Comparison of ENCODE assay signal across 9 mouse cellular contexts in the genomic region with DNA sequence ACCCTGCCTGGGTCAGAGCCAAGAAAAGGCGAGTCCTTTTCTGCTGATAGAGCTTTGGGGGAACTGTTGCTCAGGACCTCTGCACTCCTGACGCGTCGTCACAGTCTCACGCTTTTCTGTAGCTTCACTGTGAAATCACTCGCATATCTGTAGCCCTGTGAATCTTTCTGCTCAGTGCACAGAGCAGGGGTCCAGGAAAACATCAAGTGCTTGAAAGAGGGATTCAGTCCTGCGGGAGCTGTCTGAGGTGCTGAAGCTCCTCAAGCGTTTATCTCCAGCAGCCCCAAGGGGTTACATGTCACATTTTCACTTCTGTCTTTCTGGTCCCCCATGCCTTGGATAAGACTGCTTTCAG. TPM values are rescaled to one million over a fixed set of nuclear protein-coding genes. Genes with fewer than 3 reads are reported as not detected.
DNase-seq lines count a peak whose midpoint lies in the region; ATAC-seq and TF ChIP-seq lines count a peak whose summit lies in the region.
"Had no signal": no experiment of that assay in that cellular context is flagged by ENCODE, and none has a peak within 500 bp of the region (broad histone marks: within the 10 kb centered on the region; RNA-seq: fewer than 3 reads in every experiment).

No protein-coding gene starts in this region.

- no peak overlapping the region for H3K27ac ChIP-seq in intestine, embryonic 14.5 days (ENCODE audit: low read depth)
- no peak overlapping the region for H3K27ac ChIP-seq in intestine, postnatal 0 days (ENCODE audit: low read depth, low read length)
- H3K27ac ChIP-seq in forebrain, embryonic 15.5 days (replicated peaks) = no peak overlapping the region
- H3K27ac ChIP-seq in limb, embryonic 12.5 days = no peak overlapping the region
- H3K27ac ChIP-seq in stomach, embryonic 15.5 days = no peak overlapping the region

- no peaks in the 10 kb centered on the region for H3K27me3 ChIP-seq in intestine, embryonic 14.5 days (replicated peaks; ENCODE audit: control insufficient read depth, insufficient read depth, low read length)
- no peaks in the 10 kb centered on the region for H3K27me3 ChIP-seq in intestine, postnatal 0 days (replicated peaks; ENCODE audit: control insufficient read depth, insufficient read depth, low read length)
- no peaks in the 10 kb centered on the region for H3K27me3 ChIP-seq in forebrain, embryonic 15.5 days
- H3K27me3 ChIP-seq in limb, embryonic 12.5 days = no peaks in the 10 kb centered on the region
- no peaks in the 10 kb centered on the region for H3K27me3 ChIP-seq in stomach, embryonic 15.5 days (replicated peaks)

- no peak for TF ChIP-seq CTCF in intestine, postnatal 0 days (IDR thresholded peaks at IDR 0.05; ENCODE audit: low read depth)

- peak overlapping the region; percentile 26 for H3K4me2 ChIP-seq in intestine, embryonic 14.5 days (ENCODE audit: low read length)
- H3K4me2 ChIP-seq in intestine, postnatal 0 days (replicated peaks; ENCODE audit: low read depth) = no peak overlapping the region
- peak overlapping the region; percentile 68 for H3K4me2 ChIP-seq in forebrain, embryonic 15.5 days (replicated peaks)
- H3K4me2 ChIP-seq in limb, embryonic 12.5 days = peak overlapping the region; percentile 53
- peak overlapping the region; percentile 28 for H3K4me2 ChIP-seq in stomach, embryonic 15.5 days

- DNase-seq in intestine, embryonic 14.5 days (ENCODE audit: low spot score) = peak; percentile 78
- peak; percentile 83 for DNase-seq in R1 (ENCODE audit: low read depth, low spot score)
- no peak for DNase-seq in spleen, postnatal 10 days (ENCODE audit: low spot score in 2 of 2)
- DNase-seq in layer of hippocampus, adult 11-12 months (ENCODE audit: low spot score) = no peak

- 0% methylated on average over 8 of the region's 8 CpGs for WGBS in intestine, embryonic 14.5 days
- WGBS in intestine, postnatal 0 days = 2% methylated on average over 8 of the region's 8 CpGs
- under 1% methylated on average over 8 of the region's 8 CpGs for WGBS in forebrain, embryonic 15.5 days
- 2% methylated on average over 8 of the region's 8 CpGs for WGBS in limb, embryonic 12.5 days
- WGBS in stomach, embryonic 15.5 days = 2% methylated on average over 8 of the region's 8 CpGs

- no peaks in the 10 kb centered on the region for H3K36me3 ChIP-seq in intestine, embryonic 14.5 days (ENCODE audit: control insufficient read depth, insufficient read depth, low read length)
- H3K36me3 ChIP-seq in intestine, postnatal 0 days (ENCODE audit: control insufficient read depth, insufficient read depth) = no peaks in the 10 kb centered on the region
- no peaks in the 10 kb centered on the region for H3K36me3 ChIP-seq in forebrain, embryonic 15.5 days
- H3K36me3 ChIP-seq in limb, embryonic 12.5 days = no peaks in the 10 kb centered on the region
- H3K36me3 ChIP-seq in stomach, embryonic 15.5 days = no peaks in the 10 kb centered on the region

- H3K9ac ChIP-seq in intestine, embryonic 14.5 days (ENCODE audit: low read length) = no peak overlapping the region
- no peak overlapping the region for H3K9ac ChIP-seq in intestine, postnatal 0 days (ENCODE audit: low read depth, low read length)
- H3K9ac ChIP-seq in forebrain, embryonic 15.5 days (replicated peaks) = peak overlapping the region; percentile 22; the same call in 1 of the 2 replicates
- no peak overlapping the region for H3K9ac ChIP-seq in limb, embryonic 12.5 days (replicated peaks)
- no peak overlapping the region for H3K9ac ChIP-seq in stomach, embryonic 15.5 days

- ATAC-seq in intestine, embryonic 14.5 days (replicated peaks; ENCODE audit: low FRiP score, low TSS enrichment, low read depth) = peak; percentile 40; the same call in 1 of the 2 replicates
- ATAC-seq in intestine, postnatal 0 days = no peak
- peak; percentile 90 for ATAC-seq in forebrain, embryonic 15.5 days (replicated peaks)
- ATAC-seq in limb, embryonic 12.5 days (ENCODE audit: insufficient number of reproducible peaks, insufficient read depth, low FRiP score, low TSS enrichment, low read depth) = peak; percentile 76; the same call in 1 of the 2 replicates
- peak; percentile 53; the same call in 1 of the 2 replicates for ATAC-seq in stomach, embryonic 15.5 days (ENCODE audit: insufficient read depth, low FRiP score, low read depth)

- H3K4me1 ChIP-seq in intestine, embryonic 14.5 days (replicated peaks; ENCODE audit: control insufficient read depth, insufficient read depth, low read length) = no peaks in the 10 kb centered on the region
- no peaks in the 10 kb centered on the region for H3K4me1 ChIP-seq in intestine, postnatal 0 days (replicated peaks; ENCODE audit: control insufficient read depth, insufficient read depth, low read length)
- H3K4me1 ChIP-seq in forebrain, embryonic 15.5 days = peaks cover 12% of the 10 kb centered on the region
- H3K4me1 ChIP-seq in limb, embryonic 12.5 days (replicated peaks) = peaks cover 6% of the 10 kb centered on the region
- H3K4me1 ChIP-seq in stomach, embryonic 15.5 days = no peaks in the 10 kb centered on the region

- no peak overlapping the region for H3K4me3 ChIP-seq in intestine, embryonic 14.5 days (ENCODE audit: low read depth, low read length)
- H3K4me3 ChIP-seq in intestine, postnatal 0 days (ENCODE audit: low read depth, low read length) = no peak overlapping the region
- peak overlapping the region; percentile 42 for H3K4me3 ChIP-seq in forebrain, embryonic 15.5 days
- H3K4me3 ChIP-seq in limb, embryonic 12.5 days (replicated peaks) = peak overlapping the region; percentile 21; the same call in 1 of the 2 replicates
- H3K4me3 ChIP-seq in stomach, embryonic 15.5 days (replicated peaks) = no peak overlapping the region

- H3K9me3 ChIP-seq in intestine, embryonic 14.5 days (ENCODE audit: control insufficient read depth, low read length) = no peaks in the 10 kb centered on the region
- no peaks in the 10 kb centered on the region for H3K9me3 ChIP-seq in intestine, postnatal 0 days (ENCODE audit: control insufficient read depth)
- H3K9me3 ChIP-seq in forebrain, embryonic 15.5 days = no peaks in the 10 kb centered on the region
- H3K9me3 ChIP-seq in limb, embryonic 12.5 days = no peaks in the 10 kb centered on the region
- H3K9me3 ChIP-seq in stomach, embryonic 15.5 days = no peaks in the 10 kb centered on the region

RNA-seq across cellular contexts. Expression of gene Glra3, which starts 0.2 kb away (rescaled TPM):
- polyA plus RNA-seq in intestine, embryonic 14.5 days (2014; fragmentation: Nextera tagmentation; extraction: Ambion mirVana) = 0.03 TPM in 1 of 2 replicates, not detected in the other
- polyA plus RNA-seq in intestine, postnatal 0 days (2015; fragmentation: Nextera tagmentation; extraction: Ambion mirVana) = not detected in 2 replicates
- polyA plus RNA-seq in forebrain, embryonic 15.5 days (2015; fragmentation: Nextera tagmentation; extraction: Ambion mirVana) = 0.38 and 0.56 TPM in 2 replicates
- 0.04 and 0.05 TPM in 2 replicates for polyA plus RNA-seq in limb, embryonic 12.5 days (2016; fragmentation: Nextera tagmentation; extraction: Ambion mirVana)
- polyA plus RNA-seq in stomach, embryonic 15.5 days (2015; fragmentation: Nextera tagmentation; extraction: Ambion mirVana) = not detected in 2 replicates
- polyA plus RNA-seq: liver, adult 2 months had no signal

RNA-seq across cellular contexts. Expression of gene Adam29, which starts 33.8 kb away (rescaled TPM):
- polyA plus RNA-seq in intestine, embryonic 14.5 days (2014; fragmentation: Nextera tagmentation; extraction: Ambion mirVana) = not detected in 2 replicates
- not detected in 2 replicates for polyA plus RNA-seq in intestine, postnatal 0 days (2015; fragmentation: Nextera tagmentation; extraction: Ambion mirVana)
- not detected in 2 replicates for polyA plus RNA-seq in forebrain, embryonic 15.5 days (2015; fragmentation: Nextera tagmentation; extraction: Ambion mirVana)
- not detected in 2 replicates for polyA plus RNA-seq in limb, embryonic 12.5 days (2016; fragmentation: Nextera tagmentation; extraction: Ambion mirVana)
- polyA plus RNA-seq in stomach, embryonic 15.5 days (2015; fragmentation: Nextera tagmentation; extraction: Ambion mirVana) = not detected in 2 replicates
- polyA plus RNA-seq: liver, adult 2 months had no signal

Comparison
In these comparisons a context has a peak if more than half of its experiments do, and no peak if none do; other contexts are left out.
1. DNase-seq: peak in intestine, embryonic 14.5 days (single experiment) and R1 (single experiment); none in spleen, postnatal 10 days (0 of 2) and layer of hippocampus, adult 11-12 months (single experiment).
2. H3K4me3 ChIP-seq: peak in forebrain, embryonic 15.5 days (single experiment) and limb, embryonic 12.5 days (single experiment); none in intestine, embryonic 14.5 days (single experiment), intestine, postnatal 0 days (single experiment) and stomach, embryonic 15.5 days (single experiment).